Mouse (Mus musculus): ENCODE data around the gene Slc28a3. TPM values are rescaled to one million over a fixed set of nuclear protein-coding genes. Genes with fewer than 3 reads are reported as not detected.

Gene Slc28a3
- polyA plus RNA-seq (2012; rRNA removed) = 0.12 and 0.19 TPM in 2 replicates

- H3K27ac ChIP-seq (ENCODE audit: insufficient read depth, low read length) = no peak within 1 kb of the TSS
- TF ChIP-seq CTCF (IDR thresholded peaks at IDR 0.05; ENCODE audit: extremely low read depth, insufficient read depth, insufficient read length, insufficient replicate concordance) (no peak), POLR2A (IDR thresholded peaks at IDR 0.05; ENCODE audit: low read depth, low read length) (no peak)
- no peak within 1 kb of the TSS for H3K4me3 ChIP-seq (ENCODE audit: extremely low read depth, insufficient read depth, insufficient read length)
- no peak for DNase-seq (ENCODE audit: low read depth in 1 of 2, low spot score in 2 of 2)
- WGBS = 27% methylated on average over 12 of the region's 12 CpGs
- H3K4me1 ChIP-seq (ENCODE audit: control insufficient read depth, insufficient read depth, insufficient read length) = no peaks in the 10 kb centered on the region
- H3K36me3 ChIP-seq (ENCODE audit: control insufficient read depth, insufficient read depth, low read length) = no peaks in the 10 kb centered on the region
- no peaks in the 10 kb centered on the region for H3K27me3 ChIP-seq (ENCODE audit: control insufficient read depth, insufficient read depth, low read length)
Measured at GRCm38 (mm10) chr13:58610716-58611115, at the start of gene Slc28a3. TSS of gene Slc28a3 (minus strand) at chr13:58610877.

GRCm38 (mm10) chr13:58657987-58658386, 47.3 kb upstream of the Slc28a3 start:
- TF ChIP-seq CTCF (IDR thresholded peaks at IDR 0.05; ENCODE audit: extremely low read depth, insufficient read depth, insufficient read length, insufficient replicate concordance) = no peak
- TF ChIP-seq POLR2A (IDR thresholded peaks at IDR 0.05; ENCODE audit: low read depth, low read length) = no peak

GRCm38 (mm10) chr13:58656885-58657284, 46.2 kb upstream of the Slc28a3 start:
- Histone ChIP-seq H3K36me3 (ENCODE audit: control insufficient read depth, insufficient read depth, low read length) (no peaks in the 10 kb centered on the region), H3K4me3 (ENCODE audit: extremely low read depth, insufficient read depth, insufficient read length) (no peak overlapping the region), H3K27ac (ENCODE audit: insufficient read depth, low read length) (no peak overlapping the region), H3K27me3 (ENCODE audit: control insufficient read depth, insufficient read depth, low read length) (no peaks in the 10 kb centered on the region), H3K4me1 (ENCODE audit: control insufficient read depth, insufficient read depth, insufficient read length) (no peaks in the 10 kb centered on the region)
- TF ChIP-seq POLR2A (IDR thresholded peaks at IDR 0.05; ENCODE audit: low read depth, low read length) (no peak), CTCF (IDR thresholded peaks at IDR 0.05; ENCODE audit: extremely low read depth, insufficient read depth, insufficient read length, insufficient replicate concordance) (no peak)
- no peak for DNase-seq (ENCODE audit: low read depth in 1 of 2, low spot score in 2 of 2)
- 70% methylated on average over 3 of the region's 3 CpGs for WGBS

More at GRCm38 (mm10) chr13:58657987-58658386, 47.3 kb upstream of the Slc28a3 start:
- Histone ChIP-seq H3K4me3 (ENCODE audit: extremely low read depth, insufficient read depth, insufficient read length) (no peak overlapping the region), H3K27ac (ENCODE audit: insufficient read depth, low read length) (no peak overlapping the region), H3K36me3 (ENCODE audit: control insufficient read depth, insufficient read depth, low read length) (no peaks in the 10 kb centered on the region), H3K27me3 (ENCODE audit: control insufficient read depth, insufficient read depth, low read length) (no peaks in the 10 kb centered on the region), H3K4me1 (ENCODE audit: control insufficient read depth, insufficient read depth, insufficient read length) (no peaks in the 10 kb centered on the region)
- WGBS = 32% methylated on average over 9 of the region's 9 CpGs
- no peak for DNase-seq (ENCODE audit: low read depth in 1 of 2, low spot score in 2 of 2)

GRCm38 (mm10) chr13:58655552-58655951, 44.9 kb upstream of the Slc28a3 start:
- WGBS = 81% methylated on average over 10 of the region's 10 CpGs
- Histone ChIP-seq H3K4me1 (ENCODE audit: control insufficient read depth, insufficient read depth, insufficient read length) (no peaks in the 10 kb centered on the region), H3K36me3 (ENCODE audit: control insufficient read depth, insufficient read depth, low read length) (no peaks in the 10 kb centered on the region), H3K4me3 (ENCODE audit: extremely low read depth, insufficient read depth, insufficient read length) (no peak overlapping the region), H3K27me3 (ENCODE audit: control insufficient read depth, insufficient read depth, low read length) (no peaks in the 10 kb centered on the region), H3K27ac (ENCODE audit: insufficient read depth, low read length) (no peak overlapping the region)
- no peak for DNase-seq (ENCODE audit: low read depth in 1 of 2, low spot score in 2 of 2)
- TF ChIP-seq CTCF (IDR thresholded peaks at IDR 0.05; ENCODE audit: extremely low read depth, insufficient read depth, insufficient read length, insufficient replicate concordance) = 0 out of 2 replicates have a peak, but pooled peaks have one; percentile 24
- TF ChIP-seq POLR2A (IDR thresholded peaks at IDR 0.05; ENCODE audit: low read depth, low read length) = no peak

GRCm38 (mm10) chr13:58640330-58640729, 29.7 kb upstream of the Slc28a3 start:
- no peaks in the 10 kb centered on the region for H3K36me3 ChIP-seq (ENCODE audit: control insufficient read depth, insufficient read depth, low read length)
- TF ChIP-seq CTCF (IDR thresholded peaks at IDR 0.05; ENCODE audit: extremely low read depth, insufficient read depth, insufficient read length, insufficient replicate concordance) = peak; percentile 27; the same call in 1 of the 2 replicates
- TF ChIP-seq POLR2A (IDR thresholded peaks at IDR 0.05; ENCODE audit: low read depth, low read length) = no peak
- DNase-seq (ENCODE audit: low read depth in 1 of 2, low spot score in 2 of 2) = no peak
- H3K27ac ChIP-seq (ENCODE audit: insufficient read depth, low read length) = no peak overlapping the region
- H3K4me3 ChIP-seq (ENCODE audit: extremely low read depth, insufficient read depth, insufficient read length) = no peak overlapping the region
- H3K27me3 ChIP-seq (ENCODE audit: control insufficient read depth, insufficient read depth, low read length) = no peaks in the 10 kb centered on the region; the same call in 1 of the 2 replicates
- no peaks in the 10 kb centered on the region for H3K4me1 ChIP-seq (ENCODE audit: control insufficient read depth, insufficient read depth, insufficient read length)
- WGBS = 18% methylated on average over 6 of the region's 6 CpGs

GRCm38 (mm10) chr13:58638950-58639349, 28.3 kb upstream of the Slc28a3 start:
- H3K36me3 ChIP-seq (ENCODE audit: control insufficient read depth, insufficient read depth, low read length) = no peaks in the 10 kb centered on the region
- no peaks in the 10 kb centered on the region; the same call in 1 of the 2 replicates for H3K27me3 ChIP-seq (ENCODE audit: control insufficient read depth, insufficient read depth, low read length)
- no peaks in the 10 kb centered on the region for H3K4me1 ChIP-seq (ENCODE audit: control insufficient read depth, insufficient read depth, insufficient read length)
- no peak overlapping the region for H3K4me3 ChIP-seq (ENCODE audit: extremely low read depth, insufficient read depth, insufficient read length)
- TF ChIP-seq POLR2A (IDR thresholded peaks at IDR 0.05; ENCODE audit: low read depth, low read length) = no peak
- TF ChIP-seq CTCF (IDR thresholded peaks at IDR 0.05; ENCODE audit: extremely low read depth, insufficient read depth, insufficient read length, insufficient replicate concordance) = no peak
- 54% methylated on average over 4 of the region's 4 CpGs for WGBS
- H3K27ac ChIP-seq (ENCODE audit: insufficient read depth, low read length) = no peak overlapping the region
- DNase-seq (ENCODE audit: low read depth in 1 of 2, low spot score in 2 of 2) = no peak

- TF ChIP-seq CTCF (IDR thresholded peaks at IDR 0.05; ENCODE audit: extremely low read depth, insufficient read depth, insufficient read length, insufficient replicate concordance) (peak; percentile 73; the same call in 1 of the 2 replicates), POLR2A (IDR thresholded peaks at IDR 0.05; ENCODE audit: low read depth, low read length) (no peak)
- 14% methylated on average over 13 of the region's 13 CpGs for WGBS
- DNase-seq (ENCODE audit: low read depth in 1 of 2, low spot score in 2 of 2) = peak in 1 of 2 experiments; percentile 9
Measured at GRCm38 (mm10) chr13:58637360-58638002, 26.8 kb upstream of the Slc28a3 start.

More at GRCm38 (mm10) chr13:58637360-58638002, 26.8 kb upstream of the Slc28a3 start:
- Histone ChIP-seq H3K4me3 (ENCODE audit: extremely low read depth, insufficient read depth, insufficient read length) (no peak overlapping the region), H3K27me3 (ENCODE audit: control insufficient read depth, insufficient read depth, low read length) (peaks cover 2% of the 10 kb centered on the region; the same call in 1 of the 2 replicates), H3K4me1 (ENCODE audit: control insufficient read depth, insufficient read depth, insufficient read length) (no peaks in the 10 kb centered on the region), H3K27ac (ENCODE audit: insufficient read depth, low read length) (no peak overlapping the region), H3K36me3 (ENCODE audit: control insufficient read depth, insufficient read depth, low read length) (no peaks in the 10 kb centered on the region)
